Mouse (Mus musculus) adrenal gland, adult 18-20 months (tissue): ENCODE measurements around the gene 2310009B15Rik. TPM values are rescaled to one million over a fixed set of nuclear protein-coding genes. Genes with fewer than 3 reads are reported as not detected.

Source experiments
- DNase-seq, 2 experiments: peaks; one replicate each; pipeline ENCODE4 v3.0.0; 2021 to 2022; ENCODE audit warnings: low spot score in 2 of 2
- total RNA-seq, 2 experiments: library from RNA; stranded (reverse); gene quantifications; 1 replicate in 1 of 2; 2 replicates in 1 of 2; pipeline ENCODE4 v1.2.3; 2021

Gene 2310009B15Rik
- total RNA-seq, 2 experiments from 2014 or later: 17.8 to 19.0 TPM

- no peak for DNase-seq
Measured at GRCm38 (mm10) chr1:138843361-138844091, 13.1 kb downstream of the 2310009B15Rik start.

- no peak for DNase-seq
Measured at GRCm38 (mm10) chr1:138842756-138843155, 13.9 kb downstream of the 2310009B15Rik start.

GRCm38 (mm10) chr1:138842315-138842714, 14.3 kb downstream of the 2310009B15Rik start:
- no peak for DNase-seq

GRCm38 (mm10) chr1:138841306-138842095, 15.2 kb downstream of the 2310009B15Rik start:
- DNase-seq: peak in 1 of 2 experiments; percentile 29

GRCm38 (mm10) chr1:138840440-138841305, 16.0 kb downstream of the 2310009B15Rik start:
- DNase-seq: no peak

GRCm38 (mm10) chr1:138839809-138840430, 16.7 kb downstream of the 2310009B15Rik start:
- no peak for DNase-seq

- no peak for DNase-seq
Measured at GRCm38 (mm10) chr1:138839291-138839690, 17.4 kb downstream of the 2310009B15Rik start.

- no peak for DNase-seq
Measured at GRCm38 (mm10) chr1:138837786-138838743, 18.6 kb downstream of the 2310009B15Rik start.

GRCm38 (mm10) chr1:138835355-138835900, 21.2 kb downstream of the 2310009B15Rik start:
- no peak for DNase-seq

GRCm38 (mm10) chr1:138831309-138831708, 25.3 kb downstream of the 2310009B15Rik start:
- no peak for DNase-seq

- no peak for DNase-seq
Measured at GRCm38 (mm10) chr1:138826841-138827240, 29.8 kb downstream of the 2310009B15Rik start.

GRCm38 (mm10) chr1:138822985-138823322, 33.7 kb downstream of the 2310009B15Rik start:
- no peak for DNase-seq

- no peak for DNase-seq
Measured at GRCm38 (mm10) chr1:138822255-138822984, 34.2 kb downstream of the 2310009B15Rik start.

Other genes starting within 250 kb of the 2310009B15Rik start
- 10 to 100 TPM; 43.8 to 52.3 TPM for gene Nek7, start 236.7 kb downstream of the 2310009B15Rik start, total RNA-seq
- not detected for gene Lhx9, start 8.3 kb downstream of the 2310009B15Rik start, total RNA-seq
- 10 to 100 TPM; 23.0 to 23.2 TPM for gene Dennd1b, start 106.6 kb upstream of the 2310009B15Rik start, total RNA-seq